Mouse (Mus musculus) stomach, embryonic 15.5 days (tissue): Measurements from ENCODE around the gene Sec24c. TPM values are rescaled to one million over a fixed set of nuclear protein-coding genes. Genes with fewer than 3 reads are reported as not detected.

Source experiments
- ATAC-seq: fragments of 200-750 bp; cut with Nextera tagmentation; 2 replicates; pipeline ENCODE4 v1.8.0; 2017; ENCODE audit warnings: low read depth, moderate number of reproducible peaks, moderate TSS enrichment; ENCODE audit not compliant: insufficient read depth, low FRiP score
- H3K27ac ChIP-seq: fragments of 300-500 bp; sonication (generic); 2 replicates; pipeline ENCODE4 v1.5.1; 2015; ENCODE audit warnings: mild to moderate bottlenecking, inconsistent platforms
- H3K27me3 ChIP-seq: fragments of 300-500 bp; sonication (generic); replicated peaks from 2 replicates; pipeline ENCODE4 v1.6.1; 2015; ENCODE audit warnings: inconsistent platforms
- H3K36me3 ChIP-seq: fragments of 300-500 bp; sonication (generic); 2 replicates; pipeline ENCODE4 v1.6.1; 2015; ENCODE audit warnings: inconsistent platforms
- H3K4me1 ChIP-seq: fragments of 300-500 bp; sonication (generic); 2 replicates; pipeline ENCODE4 v1.6.1; 2015; ENCODE audit warnings: inconsistent platforms
- H3K4me2 ChIP-seq: fragments of 300-500 bp; sonication (generic); 2 replicates; pipeline ENCODE4 v1.6.1; 2015; ENCODE audit warnings: mild to moderate bottlenecking, inconsistent platforms
- H3K4me3 ChIP-seq: fragments of 300-500 bp; sonication (generic); replicated peaks from 2 replicates; pipeline ENCODE4 v1.5.1; 2015; ENCODE audit warnings: inconsistent platforms
- H3K9ac ChIP-seq: fragments of 300-500 bp; sonication (generic); 2 replicates; pipeline ENCODE4 v1.6.1; 2015; ENCODE audit warnings: inconsistent platforms
- H3K9me3 ChIP-seq: fragments of 300-500 bp; sonication (generic); 2 replicates; pipeline ENCODE4 v1.6.1; 2016; ENCODE audit warnings: inconsistent platforms
- WGBS: fragments of 180-500 bp; shearing (Covaris S2); methylation state at CpG from one replicate; pipeline ENCODE4 v1.1.7; 2015; 5-methylcytosine and 5-hydroxymethylcytosine counted together
- polyA plus RNA-seq: library from polyadenylated mRNA; unstranded; fragments of >200 nt; fragmentation: Nextera tagmentation; extraction: Ambion mirVana; gene quantifications from 2 replicates; pipeline ENCODE4 v1.2.1, GENCODE M21; 2015

Gene Sec24c
- polyA plus RNA-seq, 1 experiment from 2014 or later, result 81.1 TPM

DNA sequence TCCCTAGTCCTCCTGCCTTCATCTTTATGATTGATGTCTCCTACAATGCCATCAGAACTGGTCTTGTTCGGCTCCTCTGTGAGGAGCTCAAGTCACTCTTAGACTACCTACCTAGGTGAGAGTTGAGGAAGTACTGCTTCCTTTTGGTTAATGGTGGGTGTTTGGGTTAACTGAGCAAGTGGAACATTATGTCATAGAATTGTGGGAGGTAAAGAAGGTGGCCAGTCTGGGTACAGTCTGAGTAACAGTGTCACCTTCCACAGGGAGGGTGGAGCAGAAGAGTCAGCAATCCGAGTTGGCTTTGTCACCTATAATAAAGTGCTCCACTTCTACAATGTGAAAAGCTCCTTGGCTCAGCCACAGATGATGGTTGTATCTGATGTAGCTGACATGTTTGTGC is 14.9 kb downstream of the Sec24c start:
- H3K4me3 ChIP-seq, result no peak overlapping the region
- no peaks in the 10 kb centered on the region for H3K9me3 ChIP-seq
- 79% methylated on average over 2 of the region's 2 CpGs for WGBS
- no peak overlapping the region for H3K4me2 ChIP-seq
- H3K36me3 ChIP-seq, result peaks cover 92% of the 10 kb centered on the region
- H3K27me3 ChIP-seq, result no peaks in the 10 kb centered on the region
- no peak overlapping the region for H3K9ac ChIP-seq
- ATAC-seq, result no peak
- H3K4me1 ChIP-seq, result no peaks in the 10 kb centered on the region
- no peak overlapping the region for H3K27ac ChIP-seq

DNA sequence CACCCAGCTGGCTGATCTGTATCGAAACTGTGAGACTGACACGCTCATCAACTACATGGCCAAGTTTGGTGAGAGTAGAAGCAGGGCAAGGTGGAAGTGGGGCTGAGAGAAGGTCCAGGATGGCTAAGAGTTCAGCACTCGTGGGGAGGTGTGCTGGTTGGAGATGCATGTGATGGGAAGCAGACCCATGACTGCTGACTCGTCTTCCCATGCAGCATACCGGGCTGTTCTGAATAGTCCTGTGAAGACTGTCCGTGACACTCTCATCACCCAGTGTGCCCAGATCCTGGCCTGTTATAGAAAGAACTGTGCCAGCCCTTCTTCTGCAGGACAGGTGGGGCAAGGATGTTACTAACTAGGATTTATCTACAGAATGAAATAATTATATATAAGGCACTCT is 17.7 kb downstream of the Sec24c start:
- Histone ChIP-seq H3K9ac (no peak overlapping the region), H3K4me3 (no peak overlapping the region), H3K9me3 (no peaks in the 10 kb centered on the region), H3K4me2 (no peak overlapping the region), H3K27me3 (no peaks in the 10 kb centered on the region), H3K4me1 (peaks cover 11% of the 10 kb centered on the region), H3K36me3 (peaks cover 65% of the 10 kb centered on the region), H3K27ac (no peak overlapping the region)
- no peak for ATAC-seq
- 90% methylated on average over 6 of the region's 6 CpGs for WGBS

DNA sequence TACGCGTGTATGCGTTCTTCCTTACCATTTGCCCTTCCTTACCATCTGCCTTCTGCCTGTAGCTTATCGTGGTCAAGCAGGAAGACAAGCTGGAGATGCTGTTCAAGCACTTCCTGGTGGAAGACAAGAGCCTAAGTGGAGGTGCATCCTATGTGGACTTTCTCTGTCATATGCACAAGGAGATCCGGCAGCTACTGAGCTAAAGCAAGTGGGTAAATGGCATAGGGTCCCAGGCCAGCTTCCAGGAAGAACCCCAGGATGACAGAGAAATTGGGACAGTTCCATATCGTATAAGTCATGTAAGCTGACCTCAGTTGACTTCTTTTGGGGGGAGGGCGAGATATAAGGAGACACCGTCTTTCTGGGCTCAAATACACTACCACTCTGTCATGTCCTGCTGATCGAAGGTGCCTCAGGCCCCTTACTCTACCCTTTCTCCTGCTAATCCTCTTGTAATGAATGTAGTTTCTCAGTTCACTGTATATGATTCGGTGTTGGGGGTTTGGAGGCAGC is 19.5 kb downstream of the Sec24c start:
- no peaks in the 10 kb centered on the region for H3K27me3 ChIP-seq
- no peak overlapping the region for H3K9ac ChIP-seq
- H3K36me3 ChIP-seq, result peaks cover 46% of the 10 kb centered on the region
- no peaks in the 10 kb centered on the region for H3K9me3 ChIP-seq
- no peak overlapping the region for H3K4me3 ChIP-seq
- no peak overlapping the region for H3K27ac ChIP-seq
- ATAC-seq, result no peak
- 91% methylated on average over 10 of the region's 10 CpGs for WGBS
- H3K4me1 ChIP-seq, result peaks cover 16% of the 10 kb centered on the region
- no peak overlapping the region; the same call in 1 of the 2 replicates for H3K4me2 ChIP-seq

DNA sequence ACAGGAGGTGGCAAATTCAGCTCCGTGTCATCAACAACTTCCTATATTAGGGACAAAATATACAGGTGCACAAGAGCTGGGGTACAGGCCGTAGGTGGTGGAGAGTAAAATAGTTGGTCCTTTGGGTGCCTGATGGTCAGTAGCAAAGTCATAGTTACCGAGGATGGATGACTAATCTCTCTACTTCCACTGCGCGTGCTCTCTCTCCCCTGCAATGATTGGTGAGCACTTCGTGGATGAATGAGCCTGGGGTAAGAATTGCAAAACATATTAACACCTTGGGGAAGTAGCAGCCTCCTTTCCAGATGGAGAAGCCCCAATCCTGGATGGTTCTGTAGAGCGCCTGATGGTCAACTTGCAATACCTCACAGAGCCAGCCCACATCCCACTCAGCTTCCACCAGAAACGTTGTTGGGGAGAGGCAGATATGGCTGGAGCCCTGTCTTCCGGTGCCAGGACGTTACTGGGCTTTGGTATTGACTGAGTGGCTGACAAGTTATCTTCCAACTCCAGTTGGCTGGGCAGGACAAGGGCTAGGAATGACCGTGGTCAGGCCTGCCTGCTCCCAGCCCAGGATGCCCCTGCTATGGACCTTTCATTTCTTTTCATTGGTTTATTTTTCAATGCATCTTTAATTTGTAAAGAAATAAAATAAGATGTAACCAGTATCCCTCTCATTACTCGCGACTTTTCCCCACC is 20.2 kb downstream of the Sec24c start:
- peak overlapping the region; percentile 76 for H3K4me3 ChIP-seq
- H3K27me3 ChIP-seq, result no peaks in the 10 kb centered on the region
- no peaks in the 10 kb centered on the region for H3K9me3 ChIP-seq
- H3K27ac ChIP-seq, result peak overlapping the region; percentile 97
- peak overlapping the region; percentile 75; the same call in 1 of the 2 replicates for H3K9ac ChIP-seq
- H3K4me1 ChIP-seq, result peaks cover 16% of the 10 kb centered on the region
- no peak; the same call in 1 of the 2 replicates for ATAC-seq
- 45% methylated on average over 13 of the region's 13 CpGs for WGBS
- H3K36me3 ChIP-seq, result peaks cover 40% of the 10 kb centered on the region
- H3K4me2 ChIP-seq, result peak overlapping the region; percentile 72

DNA sequence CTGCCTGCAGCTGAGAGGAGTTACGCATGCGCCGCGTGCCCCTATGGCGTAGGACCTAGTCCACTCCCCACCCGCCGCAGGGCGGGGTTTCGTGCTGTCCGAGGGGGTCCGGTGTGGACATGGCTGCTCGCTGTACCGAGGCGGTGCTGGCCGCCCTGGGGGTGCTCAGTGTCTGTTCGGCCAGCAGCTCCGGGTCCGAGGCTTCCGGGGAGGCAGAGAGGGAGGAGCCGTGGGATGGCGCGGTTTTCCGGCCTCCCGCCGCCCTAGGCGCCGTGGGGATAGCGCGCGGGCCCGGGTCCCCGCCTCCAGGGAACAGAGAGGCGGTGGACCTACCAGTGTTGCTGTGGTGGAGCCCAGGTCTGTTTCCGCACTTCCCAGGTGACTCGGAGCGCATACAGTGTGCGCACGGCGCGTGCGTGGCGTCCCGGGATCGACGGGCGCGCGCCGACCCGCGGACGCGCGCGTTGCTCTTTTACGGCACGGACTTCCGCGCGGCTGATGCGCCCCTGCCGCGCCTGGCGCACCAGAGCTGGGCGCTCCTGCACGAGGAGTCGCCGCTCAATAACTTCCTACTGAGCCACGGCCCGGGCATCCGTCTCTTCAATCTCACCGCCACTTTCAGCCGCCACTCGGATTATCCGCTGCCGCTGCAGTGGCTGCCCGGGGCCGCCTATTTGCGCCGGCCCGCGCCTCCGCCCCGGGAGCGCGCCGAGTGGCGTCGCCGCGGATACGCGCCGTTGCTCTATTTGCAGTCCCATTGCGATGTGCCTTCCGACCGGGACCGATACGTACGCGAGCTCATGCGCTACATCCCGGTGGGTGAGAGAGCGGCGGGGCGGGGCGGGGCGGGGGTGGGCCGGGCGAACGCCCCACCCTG is 21.0 kb downstream of the Sec24c start, which contains the start of gene Fut11:
Gene Fut11, plus strand, starts transcription at position 85 of the 877 bp plus-strand sequence.
- Histone ChIP-seq H3K4me3 (peak within 1 kb of the TSS; percentile 76), H3K27me3 (no peaks in the 10 kb centered on the region), H3K27ac (peak within 1 kb of the TSS; percentile 97), H3K9ac (peak within 1 kb of the TSS; percentile 75), H3K4me1 (peaks cover 21% of the 10 kb centered on the region), H3K4me2 (peak within 1 kb of the TSS; percentile 72), H3K36me3 (peaks cover 32% of the 10 kb centered on the region), H3K9me3 (no peaks in the 10 kb centered on the region)
- WGBS, result under 1% methylated on average over 107 of the region's 111 CpGs
- peak; percentile 92 for ATAC-seq

DNA sequence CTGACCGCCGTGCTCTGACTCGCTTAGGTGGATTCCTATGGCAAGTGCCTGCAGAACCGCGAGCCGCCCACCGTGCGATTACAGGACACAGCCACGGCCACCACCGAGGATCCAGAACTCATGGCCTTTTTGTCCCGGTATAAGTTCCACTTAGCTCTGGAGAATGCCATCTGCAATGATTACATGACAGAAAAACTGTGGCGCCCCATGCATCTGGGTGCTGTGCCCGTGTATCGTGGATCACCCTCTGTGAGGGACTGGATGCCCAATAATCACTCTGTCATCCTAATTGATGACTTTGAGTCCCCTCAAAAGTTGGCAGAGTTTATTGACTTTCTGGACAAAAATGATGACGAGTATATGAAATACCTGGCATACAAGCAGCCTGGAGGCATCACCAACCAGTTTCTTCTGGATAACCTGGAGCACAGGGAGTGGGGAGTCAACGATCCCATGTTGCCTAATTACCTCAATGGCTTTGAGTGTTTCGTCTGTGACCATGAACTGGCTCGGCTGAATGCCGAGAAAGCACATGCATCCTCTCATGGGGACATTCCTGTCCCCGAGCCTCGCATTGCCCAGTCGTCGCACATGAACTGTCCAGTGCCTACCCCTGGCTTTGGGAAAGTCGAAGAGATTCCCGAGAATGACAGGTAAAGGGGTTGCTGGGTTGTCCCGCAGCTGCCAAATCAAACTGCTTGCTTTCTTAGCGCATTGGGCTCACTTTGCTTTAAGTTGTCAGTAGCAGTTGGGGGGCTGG is 21.8 kb downstream of the Sec24c start:
- H3K9me3 ChIP-seq, result no peaks in the 10 kb centered on the region
- H3K27me3 ChIP-seq, result no peaks in the 10 kb centered on the region
- peak overlapping the region; percentile 75 for H3K9ac ChIP-seq
- peaks cover 26% of the 10 kb centered on the region for H3K36me3 ChIP-seq
- H3K27ac ChIP-seq, result peak overlapping the region; percentile 97
- H3K4me2 ChIP-seq, result peak overlapping the region; percentile 72
- peak overlapping the region; percentile 76 for H3K4me3 ChIP-seq
- no peak for ATAC-seq
- H3K4me1 ChIP-seq, result peaks cover 21% of the 10 kb centered on the region
- WGBS, result 11% methylated on average over 27 of the region's 27 CpGs

DNA sequence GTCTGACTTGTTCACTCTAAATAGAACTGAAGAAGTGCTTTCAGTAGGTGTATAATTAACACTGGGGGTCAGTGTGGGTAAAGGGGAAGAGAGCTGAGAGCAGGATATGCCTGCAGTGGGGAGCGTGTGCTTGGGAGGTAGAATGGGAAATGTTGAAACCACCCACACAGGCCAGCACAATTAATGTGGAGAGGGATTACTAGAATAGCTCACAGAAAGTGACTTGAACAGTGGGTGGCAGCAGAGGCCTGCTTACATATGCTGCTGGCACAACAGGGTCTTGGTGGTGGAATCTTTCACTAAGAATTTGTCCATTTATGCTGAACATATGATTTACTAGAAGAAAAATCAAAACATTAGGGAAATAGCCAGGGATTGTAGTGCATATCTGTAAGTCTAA is 22.9 kb downstream of the Sec24c start:
- Histone ChIP-seq H3K9ac (no peak overlapping the region), H3K27ac (0 out of 2 replicates have a peak overlapping the region, but pooled peaks have one; percentile 8), H3K36me3 (peaks cover 17% of the 10 kb centered on the region), H3K4me2 (peak overlapping the region; percentile 72), H3K27me3 (no peaks in the 10 kb centered on the region), H3K4me3 (peak overlapping the region; percentile 76), H3K4me1 (peaks cover 29% of the 10 kb centered on the region), H3K9me3 (no peaks in the 10 kb centered on the region)
- no peak for ATAC-seq
- 19% methylated on average over 1 of the region's 1 CpGs for WGBS

DNA sequence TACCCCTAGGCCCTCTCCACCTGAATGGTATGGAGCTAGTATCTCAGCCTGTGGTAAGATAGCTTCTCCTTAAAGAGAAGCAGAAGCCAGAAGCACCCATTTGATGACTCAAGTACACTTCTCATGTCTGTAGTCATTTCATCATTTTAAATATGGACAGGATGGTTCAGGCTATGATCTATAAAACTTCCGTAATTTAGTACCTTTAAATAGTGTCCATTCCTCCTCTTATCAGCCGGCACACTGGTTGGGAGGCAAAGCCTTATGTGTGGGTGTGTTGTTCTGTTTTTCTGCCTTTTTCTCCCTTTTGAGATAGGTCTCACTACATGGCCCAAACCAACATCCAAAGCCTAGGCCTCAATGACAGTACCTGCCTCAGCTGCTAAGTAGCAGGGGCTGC is 24.4 kb downstream of the Sec24c start:
- Histone ChIP-seq H3K4me2 (no peak overlapping the region; the same call in 1 of the 2 replicates), H3K36me3 (peaks cover 5% of the 10 kb centered on the region), H3K4me1 (peaks cover 30% of the 10 kb centered on the region), H3K4me3 (no peak overlapping the region), H3K27me3 (no peaks in the 10 kb centered on the region), H3K9ac (no peak overlapping the region; the same call in 1 of the 2 replicates), H3K27ac (no peak overlapping the region), H3K9me3 (no peaks in the 10 kb centered on the region)
- ATAC-seq, result no peak
- WGBS, result 82% methylated on average over 2 of the region's 2 CpGs

DNA sequence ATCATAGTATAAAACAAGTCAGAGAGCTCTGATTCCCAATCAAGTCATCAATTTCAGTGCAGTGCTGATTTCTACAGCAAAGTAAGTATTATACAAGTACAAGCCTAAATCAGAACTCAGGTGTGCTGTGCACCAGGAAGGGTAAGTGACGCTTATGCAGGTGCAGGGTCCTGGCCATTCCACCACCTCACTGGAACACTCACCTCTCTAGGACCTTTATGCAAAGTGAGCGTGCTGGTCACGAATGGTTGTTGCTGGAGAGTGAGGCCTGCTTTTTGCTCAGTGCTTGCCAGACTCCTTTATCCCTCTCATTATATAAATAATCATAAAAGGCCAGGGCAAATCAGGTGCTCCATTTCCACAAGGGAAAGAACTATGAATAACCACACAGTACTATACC is 26.3 kb downstream of the Sec24c start:
- ATAC-seq, result no peak
- H3K9ac ChIP-seq, result no peak overlapping the region
- H3K27me3 ChIP-seq, result no peaks in the 10 kb centered on the region
- no peak overlapping the region for H3K4me2 ChIP-seq
- peaks cover 9% of the 10 kb centered on the region; the same call in 1 of the 2 replicates for H3K36me3 ChIP-seq
- no peaks in the 10 kb centered on the region for H3K9me3 ChIP-seq
- WGBS, result 67% methylated on average over 3 of the region's 3 CpGs
- peaks cover 32% of the 10 kb centered on the region for H3K4me1 ChIP-seq
- H3K27ac ChIP-seq, result no peak overlapping the region
- H3K4me3 ChIP-seq, result no peak overlapping the region

DNA sequence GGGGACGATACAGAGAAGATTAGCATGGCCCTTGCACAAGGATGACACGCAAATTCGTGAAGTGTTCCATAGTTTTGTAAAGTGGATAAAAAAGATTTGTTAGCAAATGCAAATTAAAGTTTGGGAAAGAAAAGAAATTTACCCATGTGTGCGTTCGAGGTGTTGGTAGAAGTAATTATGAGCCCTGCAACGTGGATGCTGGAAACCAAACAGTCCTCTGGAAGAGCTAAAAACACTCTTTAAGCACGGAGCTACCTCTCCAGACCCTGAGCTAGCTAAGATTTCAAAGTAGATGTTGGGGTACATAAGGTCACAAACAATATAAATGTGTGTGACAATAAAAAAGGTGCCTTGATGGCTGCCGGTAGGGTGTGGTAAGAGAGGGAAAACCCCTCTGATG is 27.4 kb downstream of the Sec24c start:
- Histone ChIP-seq H3K9me3 (no peaks in the 10 kb centered on the region), H3K27me3 (no peaks in the 10 kb centered on the region), H3K36me3 (peaks cover 9% of the 10 kb centered on the region; the same call in 1 of the 2 replicates), H3K4me2 (peak overlapping the region; percentile 58), H3K9ac (0 out of 2 replicates have a peak overlapping the region, but pooled peaks have one; percentile 10), H3K4me1 (peaks cover 24% of the 10 kb centered on the region), H3K4me3 (peak overlapping the region; percentile 90), H3K27ac (peak overlapping the region; percentile 23; the same call in 1 of the 2 replicates)
- WGBS, result 72% methylated on average over 8 of the region's 8 CpGs
- ATAC-seq, result no peak

DNA sequence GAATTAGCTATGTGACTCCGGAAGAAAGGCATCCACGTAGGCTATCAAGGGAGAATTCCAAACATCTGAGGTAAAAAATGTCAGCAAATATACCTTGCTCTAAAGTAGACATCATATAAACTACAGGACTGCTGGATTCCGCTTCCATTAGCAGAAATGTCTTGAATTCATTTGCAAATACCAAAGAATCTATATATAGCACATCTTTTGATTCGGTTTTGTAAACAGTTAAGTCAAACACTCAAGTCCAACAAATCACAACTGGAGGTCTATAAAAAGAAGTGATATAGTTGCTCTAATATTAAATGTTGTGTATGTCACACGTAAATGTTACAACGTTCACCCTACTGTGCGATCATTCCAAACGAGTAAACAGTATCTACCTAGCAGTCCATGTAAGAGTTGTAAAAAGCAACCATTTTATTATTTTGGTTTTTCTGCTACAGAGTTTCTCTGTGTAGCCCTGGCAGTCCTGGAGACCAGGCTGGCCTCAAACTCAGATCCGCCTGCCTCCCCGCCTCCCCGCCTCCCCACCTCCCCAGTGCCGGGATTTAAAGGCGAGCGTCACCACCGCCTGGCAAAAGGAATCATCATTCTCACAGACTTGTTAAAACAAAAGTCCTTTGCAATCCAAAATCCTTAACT is 28.1 kb downstream of the Sec24c start:
- peak overlapping the region; percentile 95 for H3K27ac ChIP-seq
- H3K4me3 ChIP-seq, result peak overlapping the region; percentile 90
- peak overlapping the region; percentile 58 for H3K4me2 ChIP-seq
- no peaks in the 10 kb centered on the region for H3K9me3 ChIP-seq
- 3% methylated on average over 15 of the region's 15 CpGs for WGBS
- peaks cover 9% of the 10 kb centered on the region; the same call in 1 of the 2 replicates for H3K36me3 ChIP-seq
- peak overlapping the region; percentile 85 for H3K9ac ChIP-seq
- no peaks in the 10 kb centered on the region for H3K27me3 ChIP-seq
- H3K4me1 ChIP-seq, result peaks cover 17% of the 10 kb centered on the region
- no peak for ATAC-seq
